Mouse (Mus musculus): ENCODE results near the gene Ddx21. TPM values are rescaled to one million over a fixed set of nuclear protein-coding genes. Genes with fewer than 3 reads are reported as not detected.

Ddx21 gene
- polyA plus RNA-seq, 1 experiment = 75.7 TPM

GRCm38 (mm10) chr10:62578338-62579100 is 23.6 kb downstream of the Ddx21 start, which contains the start of gene Kif1bp:
Gene Kif1bp (minus strand): TSS chr10:62578457.
- TF ChIP-seq GATA1 (IDR thresholded peaks at IDR 0.05; ENCODE audit: low read length) = no peak

- TF ChIP-seq GATA1 (IDR thresholded peaks at IDR 0.05; ENCODE audit: low read length) = no peak
These were observed 24.3 kb downstream of the Ddx21 start for GRCm38 (mm10) chr10:62577673-62578337.

GRCm38 (mm10) chr10:62575001-62575400 is 27.1 kb downstream of the Ddx21 start:
- no peak for TF ChIP-seq GATA1 (IDR thresholded peaks at IDR 0.05; ENCODE audit: low read length)

- no peak for TF ChIP-seq GATA1 (IDR thresholded peaks at IDR 0.05; ENCODE audit: low read length)
These were observed 31.8 kb downstream of the Ddx21 start for GRCm38 (mm10) chr10:62570126-62570871.

- peak; percentile 58 for TF ChIP-seq GATA1 (IDR thresholded peaks at IDR 0.05; ENCODE audit: low read length)
These were observed 33.2 kb downstream of the Ddx21 start for GRCm38 (mm10) chr10:62568861-62569260.

GRCm38 (mm10) chr10:62557736-62558135 is 44.3 kb downstream of the Ddx21 start:
- no peak for TF ChIP-seq GATA1 (IDR thresholded peaks at IDR 0.05; ENCODE audit: low read length)

GRCm38 (mm10) chr10:62556558-62556901 is 45.6 kb downstream of the Ddx21 start:
- no peak for TF ChIP-seq GATA1 (IDR thresholded peaks at IDR 0.05; ENCODE audit: low read length)

GRCm38 (mm10) chr10:62555705-62556557 is 46.1 kb downstream of the Ddx21 start:
- no peak for TF ChIP-seq GATA1 (IDR thresholded peaks at IDR 0.05; ENCODE audit: low read length)

GRCm38 (mm10) chr10:62553611-62554091 is 48.4 kb downstream of the Ddx21 start:
- TF ChIP-seq GATA1 (IDR thresholded peaks at IDR 0.05; ENCODE audit: low read length) = no peak

GRCm38 (mm10) chr10:62550787-62551300 is 51.2 kb downstream of the Ddx21 start:
- no peak for TF ChIP-seq GATA1 (IDR thresholded peaks at IDR 0.05; ENCODE audit: low read length)

GRCm38 (mm10) chr10:62549523-62550166 is 52.4 kb downstream of the Ddx21 start:
- TF ChIP-seq GATA1 (IDR thresholded peaks at IDR 0.05; ENCODE audit: low read length) = no peak

GRCm38 (mm10) chr10:62546441-62546840 is 55.6 kb downstream of the Ddx21 start:
- no peak for TF ChIP-seq GATA1 (IDR thresholded peaks at IDR 0.05; ENCODE audit: low read length)

GRCm38 (mm10) chr10:62545759-62546158 is 56.3 kb downstream of the Ddx21 start:
- TF ChIP-seq GATA1 (IDR thresholded peaks at IDR 0.05; ENCODE audit: low read length) = no peak

GRCm38 (mm10) chr10:62544316-62544715 is 57.8 kb downstream of the Ddx21 start:
- TF ChIP-seq GATA1 (IDR thresholded peaks at IDR 0.05; ENCODE audit: low read length) = no peak
